Mouse (Mus musculus) spleen, postnatal 36 days (tissue): ENCODE data around the gene Gm5916.

ENCODE experiments used
- DNase-seq, 2 experiments: peaks; one replicate each; pipeline ENCODE4 v3.0.0; 2022; ENCODE audit warnings: low spot score in 2 of 2, mixed read lengths in 1 of 2

The Gm5916 gene

DNA sequence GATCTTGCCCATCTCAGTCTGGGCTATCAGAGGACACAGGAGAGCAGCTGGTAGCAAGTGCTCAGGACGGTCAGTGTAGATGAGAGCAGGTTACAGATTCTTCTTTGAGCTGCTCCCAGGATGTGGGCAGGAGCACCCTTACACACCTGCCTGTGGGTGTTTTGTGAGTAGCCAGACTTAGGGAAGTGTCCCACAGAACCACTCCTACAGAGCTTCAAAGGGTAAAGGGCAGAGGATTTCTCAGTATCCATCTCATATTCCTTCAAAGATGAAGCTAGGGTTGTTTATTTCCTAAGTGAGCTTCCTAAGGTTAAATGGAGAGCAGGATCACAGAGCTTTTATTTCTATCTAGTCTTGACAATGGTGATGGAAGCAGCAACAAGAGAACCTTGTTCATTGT is at the start of gene Gm5916:
Gene Gm5916 (minus strand): TSS at position 101 of the 400 bp plus-strand sequence.
- DNase-seq, result no peak
